Comparison of ENCODE assay signal across 10 mouse cellular contexts in the genomic region with DNA sequence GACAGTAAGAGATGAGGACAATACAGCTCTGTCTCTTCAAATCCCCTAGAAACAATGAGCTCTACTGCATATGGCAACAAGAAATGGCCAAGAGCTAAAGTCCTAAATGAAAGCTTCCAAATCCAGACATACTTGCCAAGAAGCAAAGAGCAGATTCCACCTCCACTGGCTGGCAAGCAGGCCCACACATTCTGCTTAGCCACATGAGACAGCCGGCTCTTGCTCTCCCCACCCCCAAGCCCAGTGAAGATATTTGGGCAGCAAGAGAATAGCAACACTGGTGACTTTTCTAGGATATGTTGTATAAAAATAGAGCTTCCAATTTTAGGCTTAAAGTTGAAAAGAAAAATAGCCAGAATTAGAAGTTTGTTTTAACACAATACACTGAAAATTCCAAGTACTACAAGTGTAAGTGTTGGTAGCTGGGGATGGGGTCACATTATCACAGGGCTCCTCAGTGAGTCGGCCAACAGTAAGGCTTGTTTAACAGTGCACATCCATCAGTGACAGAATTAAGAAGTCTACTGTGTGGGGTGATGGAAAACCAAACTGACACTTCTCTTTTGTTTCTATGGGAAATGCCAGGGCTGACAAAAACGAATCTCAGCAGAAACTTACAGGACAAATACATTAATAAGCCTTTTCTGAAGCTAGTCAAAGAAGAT. TPM values are rescaled to one million over a fixed set of nuclear protein-coding genes. Genes with fewer than 3 reads are reported as not detected.
DNase-seq lines count a peak whose midpoint lies in the region; ATAC-seq lines count a peak whose summit lies in the region.
"Had no signal": no experiment of that assay in that cellular context is flagged by ENCODE, and none has a peak within 500 bp of the region (broad histone marks: within the 10 kb centered on the region; RNA-seq: fewer than 3 reads in every experiment).

No protein-coding gene starts in this region.

- 0 out of 2 replicates have a peak, but pooled peaks cover 2% of the 10 kb centered on the region for H3K4me1 ChIP-seq in intestine, embryonic 16.5 days (ENCODE audit: control insufficient read depth, insufficient read depth, low read length)
- H3K4me1 ChIP-seq in forebrain, embryonic 12.5 days: peaks cover 15% of the 10 kb centered on the region; the same call in 1 of the 2 replicates

- no peak overlapping the region for H3K4me3 ChIP-seq in intestine, embryonic 16.5 days (ENCODE audit: low read length)
- H3K4me3 ChIP-seq in forebrain, embryonic 12.5 days (replicated peaks): no peak overlapping the region
- H3K4me3 ChIP-seq: limb, embryonic 15.5 days had no signal

- no peaks in the 10 kb centered on the region for H3K27me3 ChIP-seq in intestine, embryonic 16.5 days (replicated peaks; ENCODE audit: control insufficient read depth, insufficient read depth, low read length)
- H3K27me3 ChIP-seq in forebrain, embryonic 12.5 days: no peaks in the 10 kb centered on the region
- H3K27me3 ChIP-seq: limb, embryonic 15.5 days had no signal

- peak; percentile 31 for DNase-seq in gastrocnemius, adult 18-20 months (ENCODE audit: low spot score)
- DNase-seq in gastrocnemius, postnatal 25 days: no peak
- DNase-seq in right cerebral cortex, adult 18-20 months: peak; percentile 83
- DNase-seq in right cerebral cortex, postnatal 4 days: no peak
- DNase-seq in layer of hippocampus, adult 8-10 months (ENCODE audit: low spot score in 2 of 2): peak; percentile 30 to 55
- peak; percentile 81 for DNase-seq in telencephalon, adult 2 months (ENCODE audit: low read depth, low spot score)

- no peaks in the 10 kb centered on the region for H3K9me3 ChIP-seq in intestine, embryonic 16.5 days (ENCODE audit: control insufficient read depth, low read length)
- H3K9me3 ChIP-seq in forebrain, embryonic 12.5 days: no peaks in the 10 kb centered on the region
- H3K9me3 ChIP-seq: limb, embryonic 15.5 days had no signal

- 59% methylated on average over 3 of the region's 3 CpGs for WGBS in intestine, embryonic 16.5 days
- WGBS in forebrain, embryonic 12.5 days: 78% methylated on average over 3 of the region's 3 CpGs

- no peak overlapping the region for H3K9ac ChIP-seq in intestine, embryonic 16.5 days (ENCODE audit: low read depth, low read length)
- H3K9ac ChIP-seq in forebrain, embryonic 12.5 days: no peak overlapping the region
- H3K9ac ChIP-seq: hindbrain, embryonic 14.5 days; limb, embryonic 15.5 days had no signal

- H3K27ac ChIP-seq in intestine, embryonic 16.5 days (ENCODE audit: low read length): no peak overlapping the region
- no peak overlapping the region for H3K27ac ChIP-seq in forebrain, embryonic 12.5 days
- H3K27ac ChIP-seq: hindbrain, embryonic 14.5 days; limb, embryonic 15.5 days had no signal

- no peak overlapping the region for H3K4me2 ChIP-seq in intestine, embryonic 16.5 days (ENCODE audit: low read depth, low read length)
- H3K4me2 ChIP-seq in forebrain, embryonic 12.5 days: no peak overlapping the region
- H3K4me2 ChIP-seq: hindbrain, embryonic 14.5 days; limb, embryonic 15.5 days had no signal

- H3K36me3 ChIP-seq in intestine, embryonic 16.5 days (ENCODE audit: control insufficient read depth, insufficient read depth, low read length): no peaks in the 10 kb centered on the region
- no peaks in the 10 kb centered on the region; the same call in 1 of the 2 replicates for H3K36me3 ChIP-seq in forebrain, embryonic 12.5 days (replicated peaks)

- ATAC-seq in intestine, embryonic 16.5 days: no peak
- ATAC-seq in forebrain, embryonic 12.5 days (ENCODE audit: low FRiP score): no peak

RNA-seq across cellular contexts. Expression of gene Lyrm1, which starts 19.8 kb away (rescaled TPM):
- 10 to 100 TPM; 11.3 to 12.5 TPM for total RNA-seq in gastrocnemius, adult 18-20 months (2021)
- 1 to 10 TPM; 8.5 to 8.9 TPM for total RNA-seq in gastrocnemius, postnatal 25 days (2021)
- total RNA-seq in layer of hippocampus, adult 8-10 months (2022): 10 to 100 TPM; 10.6 to 13.4 (median 10.9) TPM
- 10.3 and 10.7 TPM in 2 replicates for polyA plus RNA-seq in intestine, embryonic 16.5 days (2015; fragmentation: Nextera tagmentation; extraction: Ambion mirVana)
- 11.2 and 12.6 TPM in 2 replicates for polyA plus RNA-seq in forebrain, embryonic 12.5 days (2016; fragmentation: Nextera tagmentation; extraction: Ambion mirVana)

RNA-seq across cellular contexts. Expression of gene Dcun1d3, which starts 20.2 kb away (rescaled TPM):
- 10 to 100 TPM; 20.3 to 21.1 TPM for total RNA-seq in gastrocnemius, adult 18-20 months (2021)
- 10 to 100 TPM; 17.6 to 18.8 TPM for total RNA-seq in gastrocnemius, postnatal 25 days (2021)
- 10 to 100 TPM; 19.6 to 42.2 (median 25.1) TPM for total RNA-seq in layer of hippocampus, adult 8-10 months (2022)
- 13.1 and 13.9 TPM in 2 replicates for polyA plus RNA-seq in intestine, embryonic 16.5 days (2015; fragmentation: Nextera tagmentation; extraction: Ambion mirVana)
- polyA plus RNA-seq in forebrain, embryonic 12.5 days (2016; fragmentation: Nextera tagmentation; extraction: Ambion mirVana): 16.2 and 16.8 TPM in 2 replicates

Comparison
In these comparisons a context has a peak if more than half of its experiments do, and no peak if none do; other contexts are left out.
1. DNase-seq: peak in gastrocnemius, adult 18-20 months (single experiment), right cerebral cortex, adult 18-20 months (single experiment), layer of hippocampus, adult 8-10 months (2 of 2) and telencephalon, adult 2 months (single experiment); none in gastrocnemius, postnatal 25 days (single experiment) and right cerebral cortex, postnatal 4 days (single experiment).